Mouse (Mus musculus): ENCODE data around the gene Snx29. TPM values are rescaled to one million over a fixed set of nuclear protein-coding genes. Genes with fewer than 3 reads are reported as not detected.

Snx29 gene
- total and polyA plus RNA-seq, 2 experiments from 2014 or later = 7.0 to 22.8 TPM

DNA sequence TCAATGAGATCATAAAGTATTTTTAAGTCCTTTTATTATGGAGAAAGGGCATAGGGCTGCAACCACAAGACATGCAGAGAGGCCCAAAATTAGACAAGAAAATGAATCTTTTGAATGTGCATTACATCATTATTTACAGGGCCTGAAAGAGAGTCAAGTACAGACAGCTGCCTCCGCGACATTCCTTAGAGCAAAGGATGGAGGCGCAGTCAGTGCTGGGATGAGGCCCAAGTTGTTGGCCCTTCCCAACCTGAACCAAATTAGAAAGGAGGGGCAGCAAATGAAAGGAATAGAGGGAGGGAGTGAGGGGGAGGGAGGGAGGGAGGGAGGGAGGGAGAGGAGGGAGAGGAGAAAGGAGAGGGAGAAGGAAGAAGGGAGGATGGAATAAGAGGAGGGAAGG is 453.8 kb downstream of the Snx29 start:
- Histone ChIP-seq H3K9ac (replicated peaks; ENCODE audit: low read length, poor library complexity, severe bottlenecking) (no peak overlapping the region), H3K4me3 (ENCODE audit: low read depth, low read length) (no peak overlapping the region), H3K4me1 (ENCODE audit: insufficient read depth, low read length) (no peaks in the 10 kb centered on the region), H3K36me3 (ENCODE audit: insufficient read depth, low read length) (no peaks in the 10 kb centered on the region), H3K27ac (ENCODE audit: low read depth, low read length) (no peak overlapping the region), H3K27me3 (ENCODE audit: insufficient read depth, low read length) (no peaks in the 10 kb centered on the region), H3K9me3 (ENCODE audit: low read length) (no peaks in the 10 kb centered on the region), H3K4me2 (ENCODE audit: low read depth, low read length, poor library complexity, severe bottlenecking) (no peak overlapping the region)
- DNase-seq (ENCODE audit: low spot score) = no peak
- TF ChIP-seq CTCF (IDR thresholded peaks at IDR 0.05) = no peak
- no peak for ATAC-seq (ENCODE audit: low FRiP score)
- 72% methylated on average over 3 of the region's 3 CpGs for WGBS

- no peak overlapping the region for H3K4me3 ChIP-seq (ENCODE audit: low read depth, low read length)
- ATAC-seq (ENCODE audit: low FRiP score) (no peak), DNase-seq (ENCODE audit: low spot score) (no peak)
- no peaks in the 10 kb centered on the region for H3K36me3 ChIP-seq (ENCODE audit: insufficient read depth, low read length)
- no peaks in the 10 kb centered on the region for H3K9me3 ChIP-seq (ENCODE audit: low read length)
- no peaks in the 10 kb centered on the region for H3K4me1 ChIP-seq (ENCODE audit: insufficient read depth, low read length)
- no peak overlapping the region for H3K4me2 ChIP-seq (ENCODE audit: low read depth, low read length, poor library complexity, severe bottlenecking)
- 77% methylated on average over 5 of the region's 5 CpGs for WGBS
- H3K27ac ChIP-seq (ENCODE audit: low read depth, low read length) = no peak overlapping the region
- H3K9ac ChIP-seq (replicated peaks; ENCODE audit: low read length, poor library complexity, severe bottlenecking) = no peak overlapping the region
- TF ChIP-seq CTCF (IDR thresholded peaks at IDR 0.05) = no peak
- no peaks in the 10 kb centered on the region for H3K27me3 ChIP-seq (ENCODE audit: insufficient read depth, low read length)
Observed at GRCm38 (mm10) chr16:11778191-11778590, 455.5 kb downstream of the Snx29 start.

GRCm38 (mm10) chr16:11778715-11779460 is 456.2 kb downstream of the Snx29 start:
- Histone ChIP-seq H3K9me3 (ENCODE audit: low read length) (no peaks in the 10 kb centered on the region), H3K27me3 (ENCODE audit: insufficient read depth, low read length) (no peaks in the 10 kb centered on the region), H3K27ac (ENCODE audit: low read depth, low read length) (no peak overlapping the region), H3K4me1 (ENCODE audit: insufficient read depth, low read length) (no peaks in the 10 kb centered on the region), H3K4me3 (ENCODE audit: low read depth, low read length) (no peak overlapping the region), H3K4me2 (ENCODE audit: low read depth, low read length, poor library complexity, severe bottlenecking) (no peak overlapping the region), H3K9ac (replicated peaks; ENCODE audit: low read length, poor library complexity, severe bottlenecking) (no peak overlapping the region), H3K36me3 (ENCODE audit: insufficient read depth, low read length) (no peaks in the 10 kb centered on the region)
- WGBS = 74% methylated on average over 9 of the region's 9 CpGs
- ATAC-seq (ENCODE audit: low FRiP score) (no peak), DNase-seq (ENCODE audit: low spot score) (peak; percentile 22)
- no peak for TF ChIP-seq CTCF (IDR thresholded peaks at IDR 0.05)

GRCm38 (mm10) chr16:11782082-11782481 is 459.4 kb downstream of the Snx29 start:
- H3K27me3 ChIP-seq (ENCODE audit: insufficient read depth, low read length) = no peaks in the 10 kb centered on the region
- no peak for TF ChIP-seq CTCF (IDR thresholded peaks at IDR 0.05)
- no peaks in the 10 kb centered on the region for H3K4me1 ChIP-seq (ENCODE audit: insufficient read depth, low read length)
- no peak for ATAC-seq (ENCODE audit: low FRiP score)
- H3K4me2 ChIP-seq (ENCODE audit: low read depth, low read length, poor library complexity, severe bottlenecking) = no peak overlapping the region
- H3K36me3 ChIP-seq (ENCODE audit: insufficient read depth, low read length) = no peaks in the 10 kb centered on the region
- H3K27ac ChIP-seq (ENCODE audit: low read depth, low read length) = no peak overlapping the region
- WGBS = 39% methylated on average over 2 of the region's 2 CpGs
- no peak overlapping the region for H3K4me3 ChIP-seq (ENCODE audit: low read depth, low read length)
- no peak for DNase-seq (ENCODE audit: low spot score)
- H3K9ac ChIP-seq (replicated peaks; ENCODE audit: low read length, poor library complexity, severe bottlenecking) = no peak overlapping the region
- no peaks in the 10 kb centered on the region for H3K9me3 ChIP-seq (ENCODE audit: low read length)

GRCm38 (mm10) chr16:11783337-11783736 is 460.6 kb downstream of the Snx29 start:
- H3K36me3 ChIP-seq (ENCODE audit: insufficient read depth, low read length) = no peaks in the 10 kb centered on the region
- H3K9ac ChIP-seq (replicated peaks; ENCODE audit: low read length, poor library complexity, severe bottlenecking) = no peak overlapping the region
- H3K27ac ChIP-seq (ENCODE audit: low read depth, low read length) = no peak overlapping the region
- no peaks in the 10 kb centered on the region for H3K27me3 ChIP-seq (ENCODE audit: insufficient read depth, low read length)
- no peak for TF ChIP-seq CTCF (IDR thresholded peaks at IDR 0.05)
- ATAC-seq (ENCODE audit: low FRiP score) (no peak), DNase-seq (ENCODE audit: low spot score) (no peak)
- no peak overlapping the region for H3K4me2 ChIP-seq (ENCODE audit: low read depth, low read length, poor library complexity, severe bottlenecking)
- no peaks in the 10 kb centered on the region for H3K9me3 ChIP-seq (ENCODE audit: low read length)
- no peak overlapping the region for H3K4me3 ChIP-seq (ENCODE audit: low read depth, low read length)
- H3K4me1 ChIP-seq (ENCODE audit: insufficient read depth, low read length) = no peaks in the 10 kb centered on the region

DNA sequence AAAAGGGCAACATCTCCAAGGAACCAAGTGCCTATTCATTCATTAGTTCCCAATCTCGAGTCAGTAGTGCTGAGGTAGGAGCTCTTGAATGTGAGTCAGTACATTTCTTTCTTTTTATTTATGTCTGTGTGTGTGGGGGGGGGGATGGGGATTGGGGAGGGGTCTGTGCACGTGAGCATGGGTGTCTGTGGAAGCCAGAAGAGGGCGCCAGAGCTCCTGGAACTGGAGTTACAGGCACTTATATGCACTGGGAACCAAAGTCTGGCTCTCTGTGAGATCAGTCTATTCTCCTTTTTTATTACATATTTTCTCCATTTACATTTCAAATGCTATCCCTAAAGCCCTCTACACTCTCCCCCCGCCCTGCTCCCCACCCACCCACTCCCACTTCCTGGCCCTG is 461.6 kb downstream of the Snx29 start:
- Histone ChIP-seq H3K4me3 (ENCODE audit: low read depth, low read length) (no peak overlapping the region), H3K4me2 (ENCODE audit: low read depth, low read length, poor library complexity, severe bottlenecking) (no peak overlapping the region), H3K36me3 (ENCODE audit: insufficient read depth, low read length) (no peaks in the 10 kb centered on the region), H3K4me1 (ENCODE audit: insufficient read depth, low read length) (no peaks in the 10 kb centered on the region), H3K27ac (ENCODE audit: low read depth, low read length) (no peak overlapping the region), H3K27me3 (ENCODE audit: insufficient read depth, low read length) (no peaks in the 10 kb centered on the region), H3K9ac (replicated peaks; ENCODE audit: low read length, poor library complexity, severe bottlenecking) (no peak overlapping the region), H3K9me3 (ENCODE audit: low read length) (no peaks in the 10 kb centered on the region)
- 59% methylated on average over 4 of the region's 4 CpGs for WGBS
- TF ChIP-seq CTCF (IDR thresholded peaks at IDR 0.05) = no peak
- DNase-seq (ENCODE audit: low spot score) = no peak
- ATAC-seq (ENCODE audit: low FRiP score) = no peak
